Mouse (Mus musculus) T-cell, adult 2 months (primary cell): Measurements from ENCODE around the gene Eva1b.
"Not testable (repeated sequence)": the region's sequence is repeated elsewhere in the genome, so short reads cannot be mapped to it uniquely, and the experiment has no call there.

Experiments used
- DNase-seq: peaks from one replicate; pipeline ENCODE4 v3.0.0; 2022; ENCODE audit warnings: low spot score

Gene Eva1b

DNA sequence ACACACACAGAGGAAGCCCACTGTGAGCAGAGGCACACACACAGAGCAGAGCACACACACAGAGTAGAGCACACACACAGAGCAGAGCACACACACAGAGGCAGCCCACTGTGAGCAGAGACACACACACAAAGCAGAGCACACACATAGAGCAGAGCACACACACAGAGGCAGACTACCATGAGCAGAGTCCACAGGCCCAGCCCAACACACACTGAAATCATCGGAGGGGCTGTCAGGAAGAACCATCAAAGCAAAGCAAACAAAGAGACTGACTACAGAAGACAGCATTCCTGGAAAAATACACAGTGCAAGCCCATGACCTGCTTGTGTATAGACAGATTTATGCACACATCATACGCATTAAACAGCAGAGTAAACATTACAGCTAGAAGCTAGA lies 8.3 kb downstream of the Eva1b start:
- DNase-seq, result no peak

DNA sequence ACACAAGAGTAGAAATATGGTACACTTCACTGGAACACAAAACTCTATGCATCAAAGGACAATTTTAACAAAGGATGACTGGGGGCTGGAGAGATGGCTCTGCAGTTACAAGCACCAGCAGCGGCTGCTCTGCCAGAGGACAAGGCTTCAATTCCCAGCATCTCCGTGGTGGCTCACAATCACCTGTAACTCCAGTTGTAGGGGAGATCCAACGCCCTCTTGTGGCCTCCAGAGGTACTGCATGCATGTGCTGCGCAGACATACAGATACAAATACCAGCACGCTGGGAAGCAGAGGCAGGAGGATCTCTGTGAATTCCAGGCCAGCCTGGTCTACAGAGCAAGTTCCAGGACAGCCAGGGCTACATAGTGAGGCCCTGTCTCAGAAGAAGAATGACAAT lies 9.1 kb downstream of the Eva1b start:
- DNase-seq, result peak; percentile 49

DNA sequence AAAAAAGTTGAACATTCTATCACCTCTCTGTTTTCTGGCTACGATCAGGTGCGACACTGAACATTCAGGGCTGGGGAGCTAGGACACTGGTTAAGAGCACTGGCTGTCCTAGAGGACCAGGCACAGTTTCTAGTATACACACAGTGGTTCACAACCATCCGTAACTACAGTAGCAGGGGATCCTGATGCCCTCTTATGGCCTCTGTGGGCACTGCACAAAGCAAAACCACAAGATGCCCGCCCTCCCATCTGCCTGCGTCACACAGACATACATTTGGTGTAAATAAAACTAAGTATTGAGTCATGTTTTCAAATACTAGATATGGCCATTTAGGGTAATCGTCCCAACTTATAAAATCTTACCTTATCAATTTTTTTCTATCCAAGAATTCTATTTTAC lies 10.0 kb downstream of the Eva1b start:
- DNase-seq, result peak; percentile 57

DNA sequence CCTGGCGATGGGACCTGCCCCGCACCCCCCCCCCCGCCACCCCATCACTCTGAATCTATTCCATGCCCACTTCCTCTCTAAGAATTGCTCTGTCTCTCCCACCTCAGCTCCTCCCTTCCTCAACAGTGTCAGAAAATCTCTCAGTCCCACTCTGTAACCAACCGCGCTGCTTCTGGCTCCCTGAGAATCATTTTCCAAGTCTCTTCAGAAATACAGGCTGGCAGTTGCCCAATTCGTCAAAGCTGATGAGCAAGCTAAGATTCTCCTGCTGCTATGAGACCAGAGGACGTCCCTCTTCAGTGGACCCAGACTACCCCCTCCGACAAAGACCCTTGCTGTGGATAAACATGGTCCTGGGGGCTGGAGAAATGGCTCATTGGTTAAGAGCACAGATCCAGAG lies 11.9 kb downstream of the Eva1b start:
- no peak for DNase-seq

DNA sequence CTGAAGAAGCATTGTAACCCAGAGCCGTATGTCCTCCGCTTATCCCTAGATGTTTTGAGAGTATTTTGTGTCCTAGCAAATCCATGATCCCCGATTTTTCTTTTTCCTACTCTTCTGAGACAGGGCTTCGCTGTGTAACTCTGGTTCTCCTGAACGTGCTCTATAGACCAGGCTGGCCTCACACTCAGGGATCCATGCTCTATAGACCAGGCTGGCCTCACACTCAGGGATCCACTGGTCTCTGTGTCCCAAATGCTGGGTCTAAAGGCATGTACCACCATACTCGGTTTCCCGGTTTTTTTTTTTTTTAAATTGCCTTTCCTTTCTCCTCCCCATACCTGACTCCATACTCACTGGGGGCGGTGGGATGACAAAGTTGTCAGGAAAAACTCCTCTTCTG lies 13.4 kb downstream of the Eva1b start:
- no peak for DNase-seq

DNA sequence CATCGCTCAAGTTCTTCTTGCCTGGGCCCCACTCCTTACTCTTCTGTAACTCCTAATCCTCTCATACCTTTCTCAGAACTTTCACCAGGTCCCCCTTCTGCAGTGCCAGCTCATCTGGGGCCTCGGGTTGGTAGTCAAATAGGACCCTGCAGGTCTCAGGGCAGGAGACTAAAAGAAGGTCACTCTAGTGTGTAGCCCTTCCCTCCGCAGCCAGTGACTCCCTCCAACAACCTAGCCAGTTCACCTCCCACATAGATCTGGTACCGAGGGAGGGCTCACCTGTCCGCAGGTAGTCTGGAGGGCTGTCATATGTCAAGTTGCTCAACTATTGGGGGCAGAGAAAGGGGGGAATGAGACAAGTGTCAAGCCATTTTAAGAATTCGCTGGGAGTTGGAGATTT lies 13.9 kb downstream of the Eva1b start:
- no peak for DNase-seq

DNA sequence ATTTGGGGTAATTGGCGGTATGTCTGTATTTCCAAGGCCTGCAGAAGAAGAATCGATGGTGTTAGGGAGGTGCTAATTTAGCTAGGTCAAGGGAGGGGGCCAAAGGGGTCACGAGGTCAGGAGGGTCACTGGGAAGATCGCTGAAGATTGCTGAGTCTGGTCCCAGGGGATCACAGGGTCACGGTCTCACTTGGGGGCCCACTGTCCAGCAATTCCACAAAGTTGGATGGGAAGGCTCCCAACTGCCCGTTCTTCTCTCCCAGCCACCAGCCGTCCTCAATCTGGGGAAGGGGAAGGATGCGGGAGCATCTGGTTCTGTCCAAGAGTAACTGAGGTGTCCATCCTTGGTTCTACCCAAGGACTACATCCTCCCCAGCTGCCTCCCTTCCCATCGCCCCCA lies 14.4 kb downstream of the Eva1b start:
- no peak for DNase-seq

DNA sequence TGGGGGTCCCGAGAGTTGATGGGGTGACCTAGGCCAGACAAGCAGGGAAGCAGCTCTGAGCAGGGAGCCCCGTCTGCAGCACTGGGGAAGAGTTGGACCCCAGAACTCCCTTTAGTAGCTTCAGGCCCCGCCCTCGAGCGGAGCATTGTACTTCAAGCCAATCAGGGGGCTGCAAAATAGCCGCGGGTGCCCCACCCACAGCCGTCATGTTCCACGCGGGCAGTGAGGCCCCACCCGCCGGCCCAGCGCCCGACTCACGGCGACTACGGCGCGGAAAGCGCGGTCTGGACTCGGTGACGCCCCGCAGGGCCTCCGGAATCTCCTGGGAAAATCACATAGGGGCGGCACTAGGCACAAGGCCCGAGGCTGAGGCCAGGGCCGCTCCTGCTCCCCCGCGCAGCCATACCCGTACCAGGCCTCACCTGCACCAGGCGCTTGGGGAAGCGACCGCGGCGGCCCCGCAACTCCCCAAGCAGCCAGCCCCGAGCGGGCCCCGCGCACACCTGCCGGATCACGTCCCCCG lies 15.1 kb downstream of the Eva1b start:
- peak; percentile 84 for DNase-seq

DNA sequence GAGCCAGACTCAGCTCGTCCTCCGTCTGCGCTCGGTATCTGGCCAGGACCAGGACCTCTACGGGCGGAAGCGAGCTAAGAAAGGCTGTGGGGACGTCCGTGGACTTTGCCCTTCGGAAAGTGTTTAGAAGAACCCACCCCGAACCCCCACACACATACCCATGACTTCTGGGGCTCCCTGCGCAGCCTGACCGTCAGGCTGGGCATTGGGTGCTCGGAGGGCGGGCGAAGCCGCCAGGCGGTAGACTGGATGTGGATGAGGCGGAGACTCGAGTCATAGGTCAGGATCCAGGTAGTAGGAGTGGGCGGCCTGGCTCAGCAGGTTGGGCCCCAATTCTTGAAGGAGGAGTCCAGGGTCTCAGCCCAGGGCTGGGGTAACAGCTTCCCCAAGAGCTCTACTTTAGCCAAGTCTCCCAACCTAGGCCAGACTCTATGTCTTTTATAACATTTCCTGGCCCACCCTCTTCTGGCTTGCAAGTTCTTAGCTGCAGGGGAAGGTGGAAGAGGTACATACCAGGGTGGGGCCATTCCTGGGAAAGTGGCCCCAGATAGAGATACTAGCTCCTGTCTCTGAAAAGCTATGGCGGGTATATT lies 15.6 kb downstream of the Eva1b start, which contains the start of gene Sh3d21:
Gene Sh3d21 (minus strand): TSS at position 425 of the 593 bp plus-strand sequence.
- peak; percentile 13 for DNase-seq

DNA sequence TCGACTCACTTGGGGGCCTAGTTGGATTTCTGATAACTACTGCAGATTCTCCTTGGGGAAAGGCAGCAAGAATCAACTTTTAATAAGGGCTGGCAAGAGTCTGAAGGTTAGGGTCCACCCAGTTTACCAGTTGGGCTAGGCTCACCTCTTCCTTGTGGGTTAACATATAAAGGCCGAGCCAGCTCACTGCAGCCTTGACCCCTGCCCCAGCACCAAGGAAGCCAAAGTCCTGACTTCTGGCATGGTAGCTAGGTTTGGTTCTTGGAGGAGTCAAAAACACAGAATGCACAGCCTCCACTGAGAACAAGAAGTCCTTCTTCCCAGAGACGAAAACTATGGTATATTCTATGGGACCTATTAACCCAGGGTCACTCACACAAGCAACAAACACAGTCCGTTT lies 16.1 kb downstream of the Eva1b start:
- no peak for DNase-seq

DNA sequence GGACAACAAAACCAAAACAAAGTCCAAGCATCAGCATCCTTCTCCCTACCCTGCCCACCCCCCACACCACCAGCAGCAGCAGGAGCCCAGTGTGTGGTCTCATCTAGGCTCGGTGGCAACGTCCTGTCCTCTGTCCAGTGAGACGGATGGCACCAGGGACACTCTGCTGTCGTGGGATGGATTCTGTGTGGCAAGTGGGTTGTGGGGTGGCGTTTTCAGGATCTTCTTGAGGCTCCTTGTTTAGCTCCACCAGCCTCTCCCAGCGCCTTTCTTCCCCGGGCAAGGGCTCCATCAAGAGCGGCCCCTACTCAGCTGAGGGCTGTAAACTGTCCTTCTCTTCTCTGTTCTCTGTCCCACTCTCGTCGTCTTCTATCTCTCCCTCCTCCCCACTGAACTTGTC lies 17.5 kb downstream of the Eva1b start:
- DNase-seq, result not testable (repeated sequence)

DNA sequence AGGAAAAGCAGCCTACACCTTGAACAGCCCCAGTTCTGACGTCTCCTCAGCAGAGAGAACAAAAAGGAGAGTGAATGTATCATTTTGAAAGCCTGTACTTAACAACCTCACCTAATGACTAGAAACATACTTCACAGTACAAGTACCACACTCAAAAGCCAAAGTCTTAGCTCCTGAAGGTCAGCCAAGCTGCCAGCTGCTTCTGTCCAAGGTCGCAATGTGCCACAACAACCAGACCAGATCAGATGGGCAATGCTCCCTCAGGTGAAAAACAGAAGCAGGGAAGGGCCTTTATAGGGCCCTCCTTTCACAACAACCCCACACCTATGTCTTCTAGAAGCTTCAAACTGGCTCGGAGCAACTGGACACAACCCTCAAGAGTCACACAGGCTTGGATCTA lies 18.5 kb downstream of the Eva1b start:
- no peak for DNase-seq

DNA sequence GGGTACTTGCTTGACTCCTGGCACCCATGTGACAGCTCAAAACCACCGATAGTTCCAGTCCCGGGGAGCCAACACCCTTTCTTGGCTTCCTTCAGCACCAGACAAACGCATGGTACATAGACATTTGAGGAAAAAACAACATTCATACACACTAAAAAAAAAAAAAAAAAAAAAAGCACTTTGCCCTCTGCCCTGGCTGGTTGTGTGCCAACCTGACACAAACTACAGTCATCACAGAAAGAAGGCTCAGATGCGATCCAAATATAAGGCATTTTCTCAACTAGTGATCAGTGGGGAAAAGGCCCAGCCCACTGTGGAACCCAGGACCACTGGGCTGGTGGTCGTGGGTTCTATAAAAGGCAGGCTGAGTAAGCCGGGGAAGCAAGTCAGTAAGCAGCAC lies 21.3 kb downstream of the Eva1b start:
- DNase-seq, result no peak

DNA sequence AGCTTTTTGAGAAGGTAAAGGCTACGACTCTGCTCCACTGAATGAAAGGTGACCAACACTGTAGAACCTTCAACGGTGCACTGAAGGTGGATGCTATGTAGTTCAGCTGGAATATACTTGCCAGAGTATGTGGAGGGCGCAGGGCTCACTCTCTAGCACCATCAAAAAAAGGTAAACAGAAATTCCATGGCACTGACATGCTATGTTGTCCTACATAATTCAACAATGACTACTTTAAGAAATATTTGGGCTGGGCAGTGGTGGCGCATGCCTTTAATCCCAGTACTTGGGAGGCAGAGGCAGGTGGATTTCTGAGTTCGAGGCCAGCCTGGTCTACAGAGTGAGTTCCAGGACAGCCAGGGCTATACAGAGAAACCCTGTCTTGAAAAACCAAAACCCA lies 23.2 kb downstream of the Eva1b start:
- DNase-seq, result not testable (repeated sequence)

DNA sequence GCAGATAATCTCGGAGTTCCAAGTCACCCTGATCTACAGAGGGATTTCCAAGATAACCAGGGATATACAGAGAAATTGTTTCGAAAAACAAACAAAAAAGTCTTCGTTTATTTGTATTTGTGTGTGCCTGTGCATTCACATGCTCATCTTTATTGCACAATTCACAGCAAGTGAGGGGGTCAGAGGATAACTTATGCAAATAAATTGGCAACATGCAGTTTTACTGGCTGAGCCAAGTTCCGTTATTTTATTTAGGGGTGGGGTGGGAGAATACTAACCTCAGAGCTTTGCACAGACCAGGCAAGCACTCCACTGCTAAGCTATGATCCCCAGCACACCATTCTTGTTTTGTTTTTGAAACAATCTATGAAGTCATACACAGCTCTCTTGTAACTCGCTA lies 26.3 kb downstream of the Eva1b start:
- no peak for DNase-seq

DNA sequence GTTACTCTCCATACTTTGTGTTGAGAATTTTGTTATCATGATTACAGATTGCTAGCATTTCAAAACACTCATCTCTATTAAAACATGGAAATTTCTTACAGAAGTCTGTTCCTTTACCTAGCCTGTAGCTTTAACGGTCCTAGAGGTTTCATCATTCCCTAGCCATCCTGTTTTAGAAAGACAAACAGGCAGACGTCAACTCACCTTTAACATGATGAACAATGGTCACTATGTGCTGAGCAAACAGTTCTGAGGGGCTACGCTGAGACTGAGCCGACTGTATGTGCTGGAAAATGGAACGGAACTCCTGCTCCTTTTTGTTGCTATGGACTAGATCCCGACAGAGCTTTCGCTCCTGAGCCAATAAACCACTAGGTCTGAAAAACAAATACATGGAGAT lies 28.4 kb downstream of the Eva1b start:
- not testable (repeated sequence) for DNase-seq

DNA sequence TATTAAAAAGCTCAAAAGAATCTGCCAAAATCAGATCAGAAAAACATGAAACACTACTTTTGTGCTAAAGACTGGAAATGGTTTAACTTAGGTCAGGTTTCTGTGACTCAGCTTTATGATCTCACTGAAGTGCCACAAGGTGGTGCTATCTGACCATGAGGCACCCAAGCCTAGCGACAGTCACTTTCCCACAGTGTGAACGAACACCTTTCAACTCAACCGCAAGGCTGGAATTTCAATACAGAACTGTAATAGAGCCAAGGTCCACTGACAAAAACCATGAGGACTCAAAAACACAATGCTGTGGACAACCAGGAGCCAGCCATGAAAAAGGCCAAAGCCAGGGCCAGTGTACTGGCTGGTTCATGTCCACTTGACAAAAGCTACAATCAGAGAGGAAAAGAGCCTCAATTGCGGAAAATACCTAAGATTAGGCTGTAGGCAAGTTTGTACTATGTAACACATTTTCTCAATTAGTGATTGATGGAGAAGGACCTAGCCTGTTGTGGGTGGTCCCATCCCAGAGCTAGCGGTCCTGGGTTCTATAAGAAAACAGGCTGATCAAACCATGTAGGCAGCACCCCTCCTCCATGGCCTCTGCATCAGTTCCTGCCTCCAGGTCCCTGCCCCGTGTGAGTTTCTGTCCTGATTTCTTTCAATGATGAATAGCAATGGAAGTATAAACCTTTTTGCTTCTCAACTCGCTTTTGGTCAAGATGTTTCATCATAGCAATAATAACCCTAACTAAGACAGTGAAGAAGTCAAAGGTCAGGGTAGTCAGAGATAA lies 33.8 kb downstream of the Eva1b start:
- DNase-seq, result peak; percentile 69

DNA sequence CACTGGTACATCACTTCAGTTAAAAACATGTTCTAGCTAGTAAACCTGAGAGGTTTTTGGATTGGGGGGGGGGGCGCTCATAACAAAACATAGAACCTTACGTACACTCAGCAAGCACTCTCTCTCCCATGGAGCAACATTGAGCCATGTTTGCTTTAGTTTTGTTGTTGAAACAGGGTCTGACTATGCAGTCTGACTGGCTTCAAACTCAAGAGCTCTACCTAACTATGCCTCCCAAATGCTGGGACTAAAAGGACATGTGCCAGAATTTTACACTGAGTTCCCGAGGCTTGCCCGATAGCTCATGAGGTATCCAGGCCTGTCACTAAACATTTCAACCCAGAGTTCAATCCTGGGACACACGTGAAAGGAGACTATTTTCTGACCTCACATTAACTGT lies 35.5 kb downstream of the Eva1b start:
- no peak for DNase-seq

DNA sequence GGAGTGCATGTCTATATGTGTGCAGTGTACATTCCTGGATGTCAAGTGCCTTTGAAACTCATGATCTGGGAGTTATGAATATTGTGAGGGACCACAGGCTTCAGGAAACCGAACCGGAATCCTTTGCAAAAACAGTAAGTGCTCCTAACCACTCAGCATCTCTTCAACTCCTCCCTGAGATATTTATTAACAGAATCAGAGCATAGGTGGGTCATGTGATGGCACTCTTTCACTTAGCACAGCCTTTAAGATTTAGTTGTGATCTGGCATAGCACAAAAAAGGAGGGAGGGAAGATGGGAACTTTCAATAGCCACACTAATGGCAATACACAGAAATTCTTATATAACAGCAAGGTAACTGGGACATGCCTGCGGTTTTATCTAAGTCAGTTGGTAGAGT lies 39.6 kb downstream of the Eva1b start:
- DNase-seq, result no peak

DNA sequence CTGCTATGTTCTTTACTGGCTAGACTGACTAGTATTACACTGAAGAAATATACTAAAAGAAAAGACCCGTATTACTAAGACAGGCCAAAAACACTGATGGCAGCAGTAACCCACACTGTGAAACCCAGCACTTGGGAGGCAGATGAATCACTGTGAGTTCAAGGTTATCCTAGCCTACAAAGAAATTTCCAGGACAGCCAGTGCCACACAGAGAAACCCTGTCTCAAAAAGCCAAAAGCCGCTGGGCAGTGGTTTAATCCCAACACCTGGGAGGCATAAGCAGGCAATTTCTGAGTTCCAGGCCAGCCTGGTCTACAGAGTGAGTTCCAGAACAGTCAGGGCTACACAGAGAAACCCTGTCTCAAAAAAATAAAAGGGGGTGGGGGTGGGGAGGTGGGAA lies 43.1 kb downstream of the Eva1b start:
- no peak for DNase-seq

DNA sequence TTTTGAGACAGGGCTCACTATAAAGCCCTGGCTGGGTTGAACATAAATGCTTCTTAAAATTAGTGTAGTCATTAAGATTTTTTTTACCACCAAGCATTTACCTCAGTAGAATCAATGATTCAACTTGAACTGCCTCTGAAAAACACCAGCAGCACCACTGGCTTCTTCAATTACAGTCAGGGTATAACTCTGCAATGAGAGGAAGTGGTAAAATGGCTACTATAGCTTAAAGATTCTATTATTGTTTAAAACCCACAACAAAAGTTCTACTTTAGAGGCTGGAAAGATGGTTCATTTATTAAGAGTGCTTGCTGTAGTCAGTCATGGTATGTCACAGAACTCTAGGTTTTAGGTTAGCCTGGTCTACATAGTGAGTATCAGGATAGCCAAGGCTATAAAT lies 46.7 kb downstream of the Eva1b start:
- DNase-seq, result peak; percentile 42

DNA sequence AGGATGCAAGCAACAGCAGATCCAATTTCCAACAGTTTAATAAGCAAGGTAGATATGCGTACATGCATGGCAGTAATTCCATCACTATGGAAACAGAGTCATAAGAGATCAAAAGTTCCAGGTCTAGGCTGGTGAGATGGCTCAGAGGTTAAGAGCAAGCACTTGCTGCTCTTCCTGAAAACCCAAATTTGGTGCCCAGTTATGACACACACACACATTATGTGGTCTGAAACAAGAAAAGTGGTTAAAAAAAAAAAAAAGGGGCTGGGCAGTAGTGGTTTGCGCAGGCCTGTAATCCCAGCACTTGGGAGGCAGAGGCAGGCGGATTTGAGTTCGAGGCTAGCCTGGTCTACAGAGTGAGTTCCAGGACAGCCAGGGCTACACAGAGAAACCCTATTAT lies 47.4 kb downstream of the Eva1b start:
- DNase-seq, result no peak

DNA sequence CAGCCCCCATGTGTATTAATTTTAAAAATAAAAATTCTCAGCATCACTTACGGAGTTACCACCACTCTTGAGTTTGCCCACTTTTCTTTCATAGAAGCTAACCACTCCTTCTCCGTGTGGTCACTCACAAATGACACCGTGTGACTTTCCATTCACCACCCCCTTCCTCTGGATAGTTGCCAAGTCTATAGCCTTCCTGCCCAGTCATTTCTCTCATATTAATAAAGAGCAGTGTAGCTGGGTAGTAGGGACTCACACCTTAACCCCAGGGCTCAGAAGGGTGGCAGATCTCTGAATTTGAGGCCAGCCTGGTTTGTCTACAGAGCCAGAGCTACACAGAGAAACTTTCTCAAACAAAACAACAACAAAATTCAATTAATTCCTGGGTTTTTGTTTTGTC lies 49.9 kb downstream of the Eva1b start:
- no peak for DNase-seq
